Mouse (Mus musculus) kidney, postnatal 0 days (tissue): ENCODE data around the gene Arih2. TPM values are rescaled to one million over a fixed set of nuclear protein-coding genes. Genes with fewer than 3 reads are reported as not detected.
"Not testable (repeated sequence)": the region's sequence is repeated elsewhere in the genome, so short reads cannot be mapped to it uniquely, and the experiment has no call there.

Experiments
- ATAC-seq: fragments of 200-750 bp; cut with Nextera tagmentation; replicated peaks from 2 replicates; pipeline ENCODE4 v1.8.0; 2017; ENCODE audit warnings: low read depth, moderate number of reproducible peaks, moderate TSS enrichment, moderate library complexity; ENCODE audit not compliant: low FRiP score
- DNase-seq: peaks from one replicate; pipeline ENCODE4 v3.0.0-alpha.2; 2016; ENCODE audit warnings: low spot score
- H3K27ac ChIP-seq: fragments of 300-500 bp; sonication (generic); 2 replicates; pipeline ENCODE4 v1.5.1; 2014; ENCODE audit warnings: mild to moderate bottlenecking
- H3K27me3 ChIP-seq: fragments of 300-500 bp; sonication (generic); 2 replicates; pipeline ENCODE4 v1.6.1; 2014; ENCODE audit warnings: low read length, mixed read lengths; ENCODE audit not compliant: insufficient read depth
- H3K36me3 ChIP-seq: fragments of 300-500 bp; sonication (generic); 2 replicates; pipeline ENCODE4 v1.6.1; 2014; ENCODE audit warnings: low read length, mixed read lengths; ENCODE audit not compliant: insufficient read depth
- H3K4me1 ChIP-seq: fragments of 300-500 bp; sonication (generic); replicated peaks from 2 replicates; pipeline ENCODE4 v1.6.1; 2014; ENCODE audit warnings: antibody characterized with exemption, low read length, mixed read lengths; ENCODE audit not compliant: insufficient read depth
- H3K4me2 ChIP-seq: fragments of 300-500 bp; sonication (generic); 2 replicates; pipeline ENCODE4 v1.6.1; 2014; ENCODE audit warnings: mild to moderate bottlenecking, low read length, moderate library complexity, mixed read lengths
- H3K4me3 ChIP-seq: fragments of 300-500 bp; sonication (generic); replicated peaks from 2 replicates; pipeline ENCODE4 v1.5.1; 2014; ENCODE audit warnings: low read depth, low read length
- H3K9ac ChIP-seq: fragments of 300-500 bp; sonication (generic); 2 replicates; pipeline ENCODE4 v1.6.1; 2014; ENCODE audit warnings: low read depth, low read length
- H3K9me3 ChIP-seq: fragments of 300-500 bp; sonication (generic); replicated peaks from 2 replicates; pipeline ENCODE4 v1.6.1; 2016; ENCODE audit warnings: low read length, inconsistent platforms, mixed read lengths
- CTCF ChIP-seq: IDR thresholded peaks from 2 replicates; pipeline ENCODE4 v1.5.1; 2016; ENCODE audit warnings: antibody characterized with exemption, low read depth, mild to moderate bottlenecking, moderate library complexity
- WGBS: fragments of 180-500 bp; shearing (Covaris S2); extraction: QIAGEN DNeasy Blood & Tissue Kit; methylation state at CpG from one replicate; pipeline ENCODE4 v1.1.7; 2014; 5-methylcytosine and 5-hydroxymethylcytosine counted together
- polyA plus RNA-seq: library from polyadenylated mRNA; unstranded; fragments of >200 nt; fragmentation: Nextera tagmentation; extraction: Ambion mirVana; gene quantifications from 2 replicates; pipeline ENCODE4 v1.2.1, GENCODE M21; 2015

The Arih2 gene
- polyA plus RNA-seq, 1 experiment from 2014 or later = 36.6 TPM

DNA sequence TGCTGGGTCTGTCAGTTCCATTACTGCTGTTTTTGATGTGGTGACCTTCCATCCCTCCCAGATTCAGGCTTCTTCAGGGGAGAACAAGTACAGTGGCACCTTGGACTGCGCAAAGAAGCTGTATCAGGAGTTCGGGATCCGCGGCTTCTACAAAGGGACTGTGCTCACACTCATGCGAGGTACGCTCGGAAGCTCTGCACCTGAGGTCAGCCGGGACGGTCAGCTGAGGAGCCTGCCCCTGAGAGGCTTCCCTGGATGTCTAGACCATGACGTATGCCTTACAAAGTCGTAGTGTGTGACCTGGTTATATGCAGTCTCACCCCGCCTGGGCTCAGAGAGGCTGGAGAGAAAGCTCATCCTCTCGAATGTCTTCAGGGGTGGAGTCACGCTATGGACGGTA lies 30.8 kb upstream of the Arih2 start:
- Histone ChIP-seq H3K27ac (no peak overlapping the region), H3K9me3 (no peaks in the 10 kb centered on the region), H3K27me3 (no peaks in the 10 kb centered on the region), H3K4me1 (no peaks in the 10 kb centered on the region), H3K36me3 (peaks cover 26% of the 10 kb centered on the region), H3K4me3 (no peak overlapping the region), H3K4me2 (no peak overlapping the region), H3K9ac (no peak overlapping the region)
- 87% methylated on average over 15 of the region's 15 CpGs for WGBS
- no peak for ATAC-seq
- TF ChIP-seq CTCF = no peak
- no peak for DNase-seq

DNA sequence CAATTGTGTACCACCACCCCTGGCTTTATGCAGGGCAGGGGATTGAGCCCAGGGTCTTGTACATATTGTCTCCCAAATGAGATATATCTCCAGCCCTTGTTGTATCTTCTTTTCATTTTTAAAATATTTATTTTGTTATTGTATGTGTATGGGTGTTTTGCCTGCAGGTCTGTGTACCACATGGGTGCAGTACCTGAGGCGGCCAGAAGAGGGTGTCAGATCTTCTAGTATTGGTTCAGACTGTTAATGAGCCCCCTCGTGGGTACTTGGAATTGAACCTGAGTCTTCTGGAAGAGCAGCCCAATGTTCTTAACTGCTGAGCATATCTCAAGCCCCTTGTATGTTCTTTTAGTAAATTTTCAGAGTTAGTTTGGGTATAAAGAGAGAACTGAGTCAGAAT lies 24.0 kb upstream of the Arih2 start:
- Histone ChIP-seq H3K4me3 (no peak overlapping the region), H3K4me1 (no peaks in the 10 kb centered on the region), H3K36me3 (peaks cover 2% of the 10 kb centered on the region; the same call in 1 of the 2 replicates), H3K9ac (no peak overlapping the region), H3K4me2 (no peak overlapping the region), H3K9me3 (no peaks in the 10 kb centered on the region), H3K27me3 (no peaks in the 10 kb centered on the region), H3K27ac (no peak overlapping the region)
- WGBS = 60% methylated on average over 2 of the region's 2 CpGs
- peak; percentile 50 for TF ChIP-seq CTCF
- no peak for ATAC-seq
- DNase-seq = no peak

DNA sequence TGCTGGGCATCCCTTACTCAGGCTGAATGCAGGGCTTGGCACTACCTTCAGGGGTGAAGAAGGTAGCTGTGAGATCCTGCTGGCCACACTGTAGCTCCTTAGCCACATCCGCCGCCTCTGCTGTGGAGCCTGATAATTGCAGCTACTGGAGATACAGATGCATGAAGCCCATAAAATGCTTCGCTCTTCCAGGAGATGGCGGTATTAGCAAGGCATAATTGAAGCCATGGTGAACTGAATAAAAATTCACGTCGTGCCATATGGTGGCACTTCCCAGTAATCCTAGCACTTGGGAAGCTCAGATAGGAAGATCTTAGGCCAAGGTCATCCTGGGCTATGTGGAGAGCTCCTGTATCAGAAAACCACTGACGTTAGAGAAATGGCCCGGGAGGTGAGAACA lies 20.7 kb upstream of the Arih2 start:
- no peak overlapping the region for H3K4me2 ChIP-seq
- no peaks in the 10 kb centered on the region for H3K4me1 ChIP-seq
- DNase-seq (peak; percentile 58), ATAC-seq (no peak)
- no peak overlapping the region for H3K9ac ChIP-seq
- WGBS = 64% methylated on average over 8 of the region's 8 CpGs
- TF ChIP-seq CTCF = peak; percentile 64
- no peaks in the 10 kb centered on the region for H3K36me3 ChIP-seq
- no peak overlapping the region for H3K27ac ChIP-seq
- H3K27me3 ChIP-seq = no peaks in the 10 kb centered on the region
- no peaks in the 10 kb centered on the region for H3K9me3 ChIP-seq
- H3K4me3 ChIP-seq = no peak overlapping the region

DNA sequence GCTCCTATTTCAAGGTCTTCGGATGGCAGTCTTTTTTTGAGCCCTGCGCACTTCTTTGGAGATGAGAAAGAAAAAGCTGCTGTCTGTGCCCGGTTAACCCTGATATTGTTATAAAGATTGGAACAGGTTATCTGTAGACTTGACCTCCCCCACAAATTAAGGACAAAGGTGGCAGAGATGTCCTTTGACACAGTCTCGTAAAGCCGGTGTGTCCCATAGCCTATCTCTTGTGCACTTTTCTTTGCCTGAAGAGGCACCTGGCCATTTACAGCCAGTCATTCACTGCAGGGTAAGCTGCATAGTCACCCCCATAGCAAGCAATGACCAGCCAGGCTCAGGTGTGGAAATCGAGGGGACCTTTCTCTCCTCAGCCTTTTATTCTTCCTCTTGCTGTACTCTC lies 13.5 kb upstream of the Arih2 start:
- Histone ChIP-seq H3K36me3 (no peaks in the 10 kb centered on the region), H3K4me3 (peak overlapping the region; percentile 65), H3K27ac (peak overlapping the region; percentile 44; the same call in 1 of the 2 replicates), H3K9ac (peak overlapping the region; percentile 67), H3K9me3 (no peaks in the 10 kb centered on the region), H3K4me2 (peak overlapping the region; percentile 70), H3K4me1 (no peaks in the 10 kb centered on the region; the same call in 1 of the 2 replicates), H3K27me3 (no peaks in the 10 kb centered on the region)
- DNase-seq (no peak), ATAC-seq (no peak)
- no peak for TF ChIP-seq CTCF
- 40% methylated on average over 6 of the region's 6 CpGs for WGBS

DNA sequence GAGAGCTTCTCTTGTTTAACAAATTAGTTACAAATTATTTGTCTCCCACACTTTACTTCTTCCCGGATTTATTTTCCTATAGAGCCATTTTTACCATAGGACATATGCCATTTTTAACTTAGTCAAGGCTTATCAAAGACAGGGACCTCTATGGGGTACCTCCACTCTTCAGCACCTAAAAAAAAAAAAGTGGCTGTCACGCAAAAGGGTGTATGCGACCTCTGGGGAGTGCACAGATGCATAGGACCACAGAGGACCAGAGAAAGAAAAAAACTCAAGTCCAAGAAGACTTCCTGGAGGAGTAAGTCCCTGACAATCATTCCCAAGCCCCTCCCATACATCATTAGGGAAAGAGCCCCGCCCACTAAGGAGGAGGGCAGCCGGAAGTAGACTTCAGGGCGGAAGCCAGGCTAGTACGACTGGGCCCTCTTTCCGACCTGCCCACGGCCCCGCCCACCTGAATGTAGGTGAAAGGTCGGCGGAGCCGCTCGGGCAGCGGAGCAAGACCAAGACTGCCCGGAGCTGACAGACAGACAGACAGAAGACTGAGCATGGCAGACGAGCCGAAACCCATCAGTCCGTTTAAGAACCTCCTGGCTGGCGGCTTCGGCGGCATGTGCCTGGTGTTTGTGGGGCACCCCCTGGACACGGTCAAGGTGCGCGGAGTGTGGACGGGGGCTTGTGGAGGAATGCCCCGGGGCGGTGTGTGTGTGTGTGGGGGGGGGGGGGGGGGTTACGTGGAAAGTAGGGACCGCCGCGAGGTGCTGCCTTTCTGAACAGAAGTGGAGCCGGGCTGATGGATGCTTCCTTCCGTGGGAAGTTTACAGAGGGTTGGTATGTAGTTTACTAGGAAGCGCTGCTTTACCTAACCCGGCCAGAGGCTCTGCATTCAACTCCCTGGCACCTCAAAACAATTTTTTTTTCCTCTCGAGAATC lies 12.8 kb upstream of the Arih2 start, which contains the start of gene Slc25a20:
TSS of gene Slc25a20 (plus strand) at position 412 of the 936 bp plus-strand sequence.
- ATAC-seq (peak; percentile 97), DNase-seq (peak; percentile 92)
- Histone ChIP-seq H3K27me3 (no peaks in the 10 kb centered on the region), H3K27ac (peak within 1 kb of the TSS; percentile 44; the same call in 1 of the 2 replicates), H3K9me3 (no peaks in the 10 kb centered on the region), H3K9ac (peak within 1 kb of the TSS; percentile 67), H3K4me2 (peak within 1 kb of the TSS; percentile 70), H3K4me1 (no peaks in the 10 kb centered on the region; the same call in 1 of the 2 replicates), H3K4me3 (peak within 1 kb of the TSS; percentile 65), H3K36me3 (no peaks in the 10 kb centered on the region)
- 2% methylated on average over 37 of the region's 37 CpGs for WGBS
- TF ChIP-seq CTCF = no peak

DNA sequence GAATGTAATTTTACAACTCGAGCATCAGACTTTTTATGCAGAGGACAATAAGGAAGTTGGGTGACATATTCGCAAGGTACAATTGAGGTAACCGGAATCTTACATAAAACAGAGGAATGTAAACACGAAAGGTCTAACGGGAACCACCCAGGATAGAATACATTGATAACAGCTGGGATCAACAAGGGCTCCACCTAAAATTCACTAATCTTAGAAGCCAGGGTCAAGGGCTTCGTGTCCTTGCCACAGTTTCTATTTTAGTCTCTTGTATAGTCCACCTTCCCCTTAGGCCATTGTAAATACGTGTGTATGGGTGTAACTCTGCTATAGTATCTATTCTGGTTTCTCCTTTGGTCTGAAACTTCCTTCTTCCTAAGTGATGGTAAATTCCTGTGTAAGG lies 6.7 kb upstream of the Arih2 start:
- H3K27me3 ChIP-seq, DNase-seq, H3K4me1 ChIP-seq, H3K9ac ChIP-seq, H3K9me3 ChIP-seq, H3K4me2 ChIP-seq, ATAC-seq, H3K4me3 ChIP-seq, H3K27ac ChIP-seq, H3K36me3 ChIP-seq: not testable (repeated sequence)
- WGBS = 84% methylated on average over 7 of the region's 7 CpGs
